Mouse (Mus musculus) hindbrain, embryonic 12.5 days (tissue): ENCODE data around the gene Ddb2. TPM values are rescaled to one million over a fixed set of nuclear protein-coding genes. Genes with fewer than 3 reads are reported as not detected.
"Not testable (repeated sequence)": the region's sequence is repeated elsewhere in the genome, so short reads cannot be mapped to it uniquely, and the experiment has no call there.

ENCODE experiments used
- ATAC-seq: fragments of 200-750 bp; cut with Nextera tagmentation; 2 replicates; pipeline ENCODE4 v1.8.0; 2017; ENCODE audit warnings: moderate TSS enrichment; ENCODE audit not compliant: low FRiP score
- H3K27ac ChIP-seq: fragments of 300-500 bp; sonication (generic); 2 replicates; pipeline ENCODE4 v1.5.1; 2016; ENCODE audit warnings: mild to moderate bottlenecking
- H3K27me3 ChIP-seq: fragments of 300-500 bp; sonication (generic); 2 replicates; pipeline ENCODE4 v1.6.1; 2016; ENCODE audit warnings: mild to moderate bottlenecking
- H3K36me3 ChIP-seq: fragments of 300-500 bp; sonication (generic); 2 replicates; pipeline ENCODE4 v1.6.1; 2016; ENCODE audit warnings: mild to moderate bottlenecking
- H3K4me1 ChIP-seq: fragments of 300-500 bp; sonication (generic); 2 replicates; pipeline ENCODE4 v1.6.1; 2016
- H3K4me2 ChIP-seq: fragments of 300-500 bp; sonication (generic); replicated peaks from 2 replicates; pipeline ENCODE4 v1.6.1; 2016; ENCODE audit warnings: mild to moderate bottlenecking
- H3K4me3 ChIP-seq: fragments of 300-500 bp; sonication (generic); 2 replicates; pipeline ENCODE4 v1.5.1; 2016; ENCODE audit warnings: mild to moderate bottlenecking
- H3K9ac ChIP-seq: fragments of 300-500 bp; sonication (generic); 2 replicates; pipeline ENCODE4 v1.6.1; 2016; ENCODE audit warnings: mild to moderate bottlenecking, moderate library complexity
- H3K9me3 ChIP-seq: fragments of 300-500 bp; sonication (generic); replicated peaks from 2 replicates; pipeline ENCODE4 v1.6.1; 2016; ENCODE audit warnings: mild to moderate bottlenecking
- WGBS: fragments of 180-500 bp; shearing (Covaris S2); methylation state at CpG from one replicate; pipeline ENCODE4 v1.1.7; 2016; 5-methylcytosine and 5-hydroxymethylcytosine counted together
- polyA plus RNA-seq: library from polyadenylated mRNA; unstranded; fragments of >200 nt; fragmentation: Nextera tagmentation; extraction: Ambion mirVana; gene quantifications from 2 replicates; pipeline ENCODE4 v1.2.1, GENCODE M21; 2016

Ddb2 gene
- polyA plus RNA-seq, 1 experiment from 2014 or later, result 13.4 TPM

GRCm38 (mm10) chr2:91252001-91252400 lies 15.2 kb upstream of the Ddb2 start:
- peaks cover 36% of the 10 kb centered on the region for H3K27me3 ChIP-seq
- ATAC-seq, result no peak
- peaks cover 24% of the 10 kb centered on the region for H3K4me1 ChIP-seq
- H3K36me3 ChIP-seq, result no peaks in the 10 kb centered on the region
- H3K9ac ChIP-seq, result no peak overlapping the region
- H3K4me2 ChIP-seq, result no peak overlapping the region
- H3K9me3 ChIP-seq, result no peaks in the 10 kb centered on the region
- WGBS, result 79% methylated on average over 4 of the region's 4 CpGs
- no peak overlapping the region for H3K27ac ChIP-seq
- no peak overlapping the region for H3K4me3 ChIP-seq

GRCm38 (mm10) chr2:91248366-91248765 lies 11.6 kb upstream of the Ddb2 start:
- no peaks in the 10 kb centered on the region for H3K36me3 ChIP-seq

GRCm38 (mm10) chr2:91244557-91245228 lies 7.9 kb upstream of the Ddb2 start:
- Histone ChIP-seq H3K4me3 (no peak overlapping the region), H3K36me3 (no peaks in the 10 kb centered on the region), H3K9ac (no peak overlapping the region), H3K27me3 (no peaks in the 10 kb centered on the region), H3K4me1 (peaks cover 4% of the 10 kb centered on the region; the same call in 1 of the 2 replicates), H3K4me2 (no peak overlapping the region), H3K27ac (no peak overlapping the region), H3K9me3 (no peaks in the 10 kb centered on the region)
- no peak for ATAC-seq
- 83% methylated on average over 5 of the region's 5 CpGs for WGBS

More at GRCm38 (mm10) chr2:91248366-91248765, 11.6 kb upstream of the Ddb2 start:
- no peak overlapping the region for H3K9ac ChIP-seq
- peaks cover 3% of the 10 kb centered on the region; the same call in 1 of the 2 replicates for H3K4me1 ChIP-seq
- peaks cover 9% of the 10 kb centered on the region; the same call in 1 of the 2 replicates for H3K27me3 ChIP-seq
- no peak overlapping the region for H3K4me3 ChIP-seq
- no peak overlapping the region for H3K27ac ChIP-seq
- no peaks in the 10 kb centered on the region for H3K9me3 ChIP-seq
- ATAC-seq, result no peak
- 90% methylated on average over 4 of the region's 4 CpGs for WGBS
- H3K4me2 ChIP-seq, result no peak overlapping the region

GRCm38 (mm10) chr2:91243416-91243815 lies 6.6 kb upstream of the Ddb2 start:
- H3K27me3 ChIP-seq, result no peaks in the 10 kb centered on the region
- H3K4me3 ChIP-seq, result no peak overlapping the region
- peaks cover 4% of the 10 kb centered on the region; the same call in 1 of the 2 replicates for H3K4me1 ChIP-seq
- H3K27ac ChIP-seq, result no peak overlapping the region
- no peak for ATAC-seq
- no peak overlapping the region for H3K4me2 ChIP-seq
- no peaks in the 10 kb centered on the region for H3K9me3 ChIP-seq
- H3K9ac ChIP-seq, result no peak overlapping the region
- H3K36me3 ChIP-seq, result no peaks in the 10 kb centered on the region
- WGBS, result 55% methylated on average over 3 of the region's 3 CpGs

GRCm38 (mm10) chr2:91242547-91242946 lies 5.8 kb upstream of the Ddb2 start:
- H3K36me3 ChIP-seq, result no peaks in the 10 kb centered on the region
- ATAC-seq, result no peak
- H3K9ac ChIP-seq, result no peak overlapping the region
- peaks cover 4% of the 10 kb centered on the region; the same call in 1 of the 2 replicates for H3K4me1 ChIP-seq
- H3K4me3 ChIP-seq, result no peak overlapping the region
- H3K27ac ChIP-seq, result no peak overlapping the region
- no peaks in the 10 kb centered on the region for H3K9me3 ChIP-seq
- 75% methylated on average over 5 of the region's 5 CpGs for WGBS
- H3K27me3 ChIP-seq, result no peaks in the 10 kb centered on the region
- no peak overlapping the region for H3K4me2 ChIP-seq

GRCm38 (mm10) chr2:91237511-91238080 lies 814 bp upstream of the Ddb2 start:
- 22% methylated on average over 4 of the region's 4 CpGs for WGBS
- ATAC-seq, result peak; percentile 65
- not testable (repeated sequence) for H3K9ac ChIP-seq

GRCm38 (mm10) chr2:91229735-91230134 lies 7.0 kb downstream of the Ddb2 start:
- Histone ChIP-seq H3K36me3 (peaks cover 5% of the 10 kb centered on the region; the same call in 1 of the 2 replicates), H3K9ac (no peak overlapping the region), H3K27me3 (no peaks in the 10 kb centered on the region), H3K9me3 (no peaks in the 10 kb centered on the region), H3K4me3 (no peak overlapping the region), H3K4me1 (no peaks in the 10 kb centered on the region), H3K27ac (no peak overlapping the region), H3K4me2 (no peak overlapping the region)
- WGBS, result 77% methylated on average over 2 of the region's 2 CpGs
- ATAC-seq, result no peak

More at GRCm38 (mm10) chr2:91237511-91238080, 814 bp upstream of the Ddb2 start:
- H3K27me3 ChIP-seq, H3K36me3 ChIP-seq, H3K4me1 ChIP-seq, H3K9me3 ChIP-seq: not testable (repeated sequence)
- H3K4me3 ChIP-seq, result peak overlapping the region; percentile 52
- H3K27ac ChIP-seq, result peak overlapping the region; percentile 91
- H3K4me2 ChIP-seq, result peak overlapping the region; percentile 61

- no peak for ATAC-seq
- Histone ChIP-seq H3K4me1 (no peaks in the 10 kb centered on the region), H3K27me3 (no peaks in the 10 kb centered on the region), H3K36me3 (no peaks in the 10 kb centered on the region), H3K9ac (no peak overlapping the region), H3K9me3 (no peaks in the 10 kb centered on the region), H3K4me3 (no peak overlapping the region), H3K4me2 (no peak overlapping the region), H3K27ac (no peak overlapping the region)
- WGBS, result 83% methylated on average over 2 of the region's 2 CpGs
These were observed 13.2 kb downstream of the Ddb2 start for GRCm38 (mm10) chr2:91223614-91224013.

GRCm38 (mm10) chr2:91220501-91220900 lies 16.3 kb downstream of the Ddb2 start:
- no peaks in the 10 kb centered on the region for H3K4me1 ChIP-seq
- H3K9me3 ChIP-seq, result no peaks in the 10 kb centered on the region
- H3K27me3 ChIP-seq, result no peaks in the 10 kb centered on the region
- no peak overlapping the region for H3K4me2 ChIP-seq
- H3K4me3 ChIP-seq, result no peak overlapping the region
- 98% methylated on average over 3 of the region's 3 CpGs for WGBS
- peaks cover 9% of the 10 kb centered on the region; the same call in 1 of the 2 replicates for H3K36me3 ChIP-seq
- H3K9ac ChIP-seq, result no peak overlapping the region
- no peak for ATAC-seq
- H3K27ac ChIP-seq, result no peak overlapping the region

- Histone ChIP-seq H3K4me2 (no peak overlapping the region), H3K36me3 (peaks cover 39% of the 10 kb centered on the region), H3K27me3 (no peaks in the 10 kb centered on the region), H3K9ac (no peak overlapping the region), H3K4me3 (no peak overlapping the region), H3K4me1 (no peaks in the 10 kb centered on the region), H3K27ac (no peak overlapping the region), H3K9me3 (no peaks in the 10 kb centered on the region)
- no peak for ATAC-seq
- WGBS, result 68% methylated on average over 4 of the region's 4 CpGs
These were observed 19.8 kb downstream of the Ddb2 start for GRCm38 (mm10) chr2:91217032-91217431.

GRCm38 (mm10) chr2:91213311-91213710 lies 23.5 kb downstream of the Ddb2 start:
- H3K27ac ChIP-seq, result no peak overlapping the region
- H3K36me3 ChIP-seq, result peaks cover 72% of the 10 kb centered on the region

GRCm38 (mm10) chr2:91206254-91206775 lies 30.5 kb downstream of the Ddb2 start:
- Histone ChIP-seq H3K36me3 (peaks cover 62% of the 10 kb centered on the region), H3K27ac (no peak overlapping the region), H3K27me3 (no peaks in the 10 kb centered on the region), H3K9ac (no peak overlapping the region), H3K9me3 (no peaks in the 10 kb centered on the region), H3K4me2 (no peak overlapping the region), H3K4me3 (no peak overlapping the region), H3K4me1 (peaks cover 20% of the 10 kb centered on the region)
- no peak for ATAC-seq
- 91% methylated on average over 9 of the region's 9 CpGs for WGBS

More at GRCm38 (mm10) chr2:91213311-91213710, 23.5 kb downstream of the Ddb2 start:
- Histone ChIP-seq H3K9ac (no peak overlapping the region), H3K27me3 (no peaks in the 10 kb centered on the region), H3K4me1 (no peaks in the 10 kb centered on the region), H3K9me3 (no peaks in the 10 kb centered on the region), H3K4me3 (no peak overlapping the region), H3K4me2 (no peak overlapping the region)
- no peak for ATAC-seq
